Mouse (Mus musculus) lung, postnatal 25 days (tissue): Measurements from ENCODE around the gene Stxbp4.

Source experiments
- DNase-seq: peaks from one replicate; pipeline ENCODE4 v3.0.0; 2022; ENCODE audit warnings: low spot score

Gene Stxbp4

GRCm38 (mm10) chr11:90464046-90464595 is 173.8 kb downstream of the Stxbp4 start:
- no peak for DNase-seq

GRCm38 (mm10) chr11:90460458-90460857 is 177.4 kb downstream of the Stxbp4 start:
- no peak for DNase-seq

GRCm38 (mm10) chr11:90452134-90452533 is 185.8 kb downstream of the Stxbp4 start:
- no peak for DNase-seq

- DNase-seq: no peak
These were observed 186.4 kb downstream of the Stxbp4 start for GRCm38 (mm10) chr11:90451506-90451905.

- DNase-seq: no peak
These were observed 195.4 kb downstream of the Stxbp4 start for GRCm38 (mm10) chr11:90442462-90442861.

GRCm38 (mm10) chr11:90440851-90441250 is 197.0 kb downstream of the Stxbp4 start:
- no peak for DNase-seq

DNA sequence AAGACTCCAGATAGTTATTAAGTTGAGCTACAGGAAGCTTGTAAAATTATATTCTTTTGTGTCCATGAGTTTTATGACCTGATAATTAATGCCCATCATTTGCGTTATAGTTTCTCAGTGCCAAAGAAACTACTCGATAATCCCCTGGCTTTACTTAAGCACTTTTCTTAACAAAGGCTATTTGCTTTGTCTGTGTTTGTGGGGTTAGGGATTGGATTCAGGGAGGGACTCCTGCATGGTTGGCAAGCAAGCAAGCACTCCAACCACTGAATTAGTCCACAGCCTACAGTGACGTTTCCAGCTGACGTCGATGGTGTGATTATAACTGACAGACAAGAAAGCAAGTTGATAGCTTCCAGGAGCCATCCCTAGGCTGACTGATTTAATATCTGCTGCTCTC is 199.1 kb downstream of the Stxbp4 start:
- no peak for DNase-seq
